Mouse (Mus musculus): ENCODE measurements around the gene Ifitm10.
"Not testable (repeated sequence)": the region's sequence is repeated elsewhere in the genome, so short reads cannot be mapped to it uniquely, and the experiment has no call there.

Gene Ifitm10

GRCm38 (mm10) chr7:142360743-142361142 is 12.8 kb downstream of the Ifitm10 start:
- no peak for DNase-seq

DNA sequence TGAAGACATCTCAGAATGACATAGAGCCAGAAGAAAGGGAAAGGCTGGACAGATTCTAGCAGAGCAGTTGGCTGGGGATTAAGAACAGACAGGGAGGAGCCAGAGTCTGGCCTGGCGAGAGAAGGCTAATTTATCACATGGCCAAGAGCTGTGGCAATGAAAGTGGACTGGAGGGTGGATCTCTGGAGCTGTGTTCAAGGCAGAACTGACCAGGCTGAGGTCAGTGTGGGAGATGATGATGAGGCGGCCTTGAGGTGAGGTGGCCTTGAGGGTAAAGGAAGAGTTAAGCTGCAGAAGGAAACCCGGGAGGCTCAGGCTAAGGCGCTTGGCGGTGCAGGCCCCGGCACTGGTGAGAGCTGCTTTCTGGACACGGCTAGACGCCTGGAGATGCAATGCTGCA is 14.4 kb downstream of the Ifitm10 start:
- no peak for DNase-seq

- no peak for DNase-seq
Observed at GRCm38 (mm10) chr7:142357566-142357965, 16.0 kb downstream of the Ifitm10 start.

- peak in 1 of 2 experiments; percentile 41 for DNase-seq
Observed at GRCm38 (mm10) chr7:142354661-142355233, 18.8 kb downstream of the Ifitm10 start.

DNA sequence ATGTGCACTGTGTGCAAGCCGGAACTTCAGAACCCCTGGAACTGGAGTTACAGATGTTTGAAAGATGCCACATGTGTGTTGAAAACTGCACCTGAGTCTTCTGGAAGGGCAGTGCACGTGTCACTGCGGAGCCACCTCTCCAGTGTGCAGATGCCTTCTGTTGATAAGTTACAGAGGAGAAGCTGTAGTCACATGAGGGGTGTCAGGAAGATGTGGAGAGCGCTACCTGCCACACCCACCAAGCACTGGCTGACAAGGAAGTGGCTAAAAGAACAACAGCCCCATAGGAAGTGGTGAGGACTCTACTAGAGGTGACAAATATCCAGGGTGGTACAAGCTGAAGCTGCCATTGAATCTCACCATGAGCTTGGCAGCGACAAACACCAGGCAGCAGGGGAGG is 19.7 kb downstream of the Ifitm10 start:
- DNase-seq: peak; percentile 74 to 91

GRCm38 (mm10) chr7:142351569-142351968 is 22.0 kb downstream of the Ifitm10 start:
- DNase-seq: no peak

GRCm38 (mm10) chr7:142349308-142349961 is 24.1 kb downstream of the Ifitm10 start:
- no peak for DNase-seq

- no peak for DNase-seq
Observed at GRCm38 (mm10) chr7:142347542-142347941, 26.0 kb downstream of the Ifitm10 start.

DNA sequence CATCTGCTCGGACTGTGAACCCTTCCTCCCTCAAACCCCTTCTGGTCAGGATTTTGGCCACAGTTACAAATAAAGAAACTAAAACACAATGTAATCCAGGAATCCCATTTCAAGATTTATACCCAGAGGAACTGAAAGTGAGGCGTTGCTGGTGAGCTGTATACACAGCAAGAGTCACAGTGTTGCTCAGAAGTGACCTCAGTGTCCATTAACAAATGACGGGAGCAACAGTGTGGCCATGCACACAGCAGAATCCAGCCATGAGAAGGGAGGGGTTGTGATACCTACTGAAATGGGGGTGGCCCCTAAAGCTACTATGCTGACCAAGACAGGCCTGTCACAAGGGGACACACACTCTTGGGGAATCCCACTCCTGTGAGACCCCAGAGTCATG is 31.3 kb downstream of the Ifitm10 start:
- no peak for DNase-seq

DNA sequence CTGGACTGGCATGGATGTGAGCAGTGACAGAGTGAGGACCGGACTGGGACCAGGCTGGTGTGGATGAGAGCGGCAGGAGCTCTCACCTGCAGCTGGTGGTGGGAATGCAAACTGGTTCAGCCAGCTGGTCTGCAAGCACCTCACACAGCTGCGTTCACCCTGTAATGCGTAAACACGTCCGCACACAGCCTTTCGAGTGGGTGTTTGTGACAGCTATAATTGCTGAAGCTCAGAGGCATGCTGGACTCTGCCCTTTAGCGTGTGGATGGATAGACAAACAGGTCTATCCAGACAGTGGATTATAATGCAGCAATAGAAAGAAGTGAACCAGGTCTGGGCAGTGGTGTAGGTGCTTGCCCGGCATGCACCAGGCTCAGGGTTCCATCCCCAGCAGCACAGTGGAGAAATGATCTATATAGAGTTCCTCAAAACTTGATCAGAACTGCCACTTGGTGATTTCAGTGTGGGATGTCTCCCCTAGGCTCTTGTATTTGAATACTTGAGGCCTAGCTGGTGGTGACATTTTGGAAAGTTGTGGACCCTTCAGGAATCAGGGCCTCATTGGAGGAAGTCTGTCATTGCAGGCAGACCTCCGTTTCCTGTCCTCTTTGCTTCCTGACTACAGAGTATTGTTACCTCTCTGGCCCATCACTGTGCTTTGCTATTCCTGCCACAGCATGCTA is 31.8 kb downstream of the Ifitm10 start:
- DNase-seq: peak; percentile 56 to 76

- peak; percentile 61 to 71 for DNase-seq
Observed at GRCm38 (mm10) chr7:142340269-142340970, 33.1 kb downstream of the Ifitm10 start.

GRCm38 (mm10) chr7:142335151-142335550 is 38.4 kb downstream of the Ifitm10 start:
- no peak for DNase-seq

- DNase-seq: peak; percentile 86 to 90
Observed at GRCm38 (mm10) chr7:142334246-142334645, 39.3 kb downstream of the Ifitm10 start.

DNA sequence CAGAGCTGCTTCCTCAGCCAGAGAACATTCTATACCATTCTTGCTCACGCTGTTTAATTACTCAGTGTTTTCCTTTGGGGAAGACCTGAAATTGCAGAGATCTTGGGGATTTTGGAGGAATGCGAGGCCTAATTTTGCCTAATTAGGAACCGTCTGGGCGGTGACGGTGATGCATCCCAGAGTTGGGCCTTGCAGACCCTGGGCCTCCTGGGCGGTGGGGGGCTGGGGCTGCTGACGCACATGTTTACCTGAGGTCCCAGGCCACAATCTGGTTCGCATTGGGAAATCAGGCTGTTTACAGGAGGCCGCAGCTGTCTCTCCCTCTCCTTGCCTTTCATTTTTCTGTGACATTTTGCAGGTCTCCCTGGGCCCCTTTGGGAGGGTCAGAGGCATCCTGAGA is 40.8 kb downstream of the Ifitm10 start:
- not testable (repeated sequence) for DNase-seq

- DNase-seq: no peak
Observed at GRCm38 (mm10) chr7:142331281-142331680, 42.3 kb downstream of the Ifitm10 start.

DNA sequence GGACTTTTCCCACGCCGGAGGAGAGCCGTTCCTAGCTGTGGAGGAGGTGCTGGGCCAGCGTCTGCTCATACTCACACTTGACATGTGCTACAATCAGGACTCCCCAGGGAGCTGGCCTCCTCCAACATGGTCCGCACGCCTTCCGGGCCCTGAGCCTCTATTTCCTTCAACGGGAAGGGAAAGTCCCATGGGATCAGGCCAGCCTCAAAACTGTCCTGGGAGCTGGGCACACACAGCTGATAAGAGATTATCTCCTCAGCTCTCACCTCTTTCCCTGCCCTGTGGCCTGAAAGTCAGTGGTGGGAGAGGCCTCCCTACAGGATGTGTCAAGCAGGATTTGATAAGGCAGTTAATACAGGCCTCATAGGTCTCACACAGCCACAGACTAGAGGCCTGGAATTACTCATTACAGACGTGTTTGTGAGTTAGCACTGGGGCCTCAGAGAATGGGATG is 43.3 kb downstream of the Ifitm10 start:
- no peak for DNase-seq

DNA sequence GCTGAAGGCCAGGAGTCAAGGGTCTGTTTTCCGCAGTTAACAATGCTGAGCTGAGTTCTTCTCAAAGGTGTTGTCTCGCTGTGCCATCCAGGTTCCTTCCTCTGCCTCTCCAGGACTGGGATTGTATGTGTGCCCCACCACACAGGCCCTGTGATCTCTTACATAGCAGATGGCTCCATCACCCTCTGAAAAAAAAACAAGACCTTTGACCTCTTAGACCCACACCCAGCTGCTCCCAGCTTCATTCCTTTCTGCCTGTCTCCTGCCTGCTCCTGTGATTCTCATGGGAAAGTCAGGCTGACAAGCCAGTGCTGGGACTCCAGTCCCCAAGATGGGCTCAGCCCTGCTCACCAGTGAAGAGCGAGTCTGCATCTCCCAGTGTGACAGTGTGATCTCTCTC is 45.0 kb downstream of the Ifitm10 start:
- no peak for DNase-seq

DNA sequence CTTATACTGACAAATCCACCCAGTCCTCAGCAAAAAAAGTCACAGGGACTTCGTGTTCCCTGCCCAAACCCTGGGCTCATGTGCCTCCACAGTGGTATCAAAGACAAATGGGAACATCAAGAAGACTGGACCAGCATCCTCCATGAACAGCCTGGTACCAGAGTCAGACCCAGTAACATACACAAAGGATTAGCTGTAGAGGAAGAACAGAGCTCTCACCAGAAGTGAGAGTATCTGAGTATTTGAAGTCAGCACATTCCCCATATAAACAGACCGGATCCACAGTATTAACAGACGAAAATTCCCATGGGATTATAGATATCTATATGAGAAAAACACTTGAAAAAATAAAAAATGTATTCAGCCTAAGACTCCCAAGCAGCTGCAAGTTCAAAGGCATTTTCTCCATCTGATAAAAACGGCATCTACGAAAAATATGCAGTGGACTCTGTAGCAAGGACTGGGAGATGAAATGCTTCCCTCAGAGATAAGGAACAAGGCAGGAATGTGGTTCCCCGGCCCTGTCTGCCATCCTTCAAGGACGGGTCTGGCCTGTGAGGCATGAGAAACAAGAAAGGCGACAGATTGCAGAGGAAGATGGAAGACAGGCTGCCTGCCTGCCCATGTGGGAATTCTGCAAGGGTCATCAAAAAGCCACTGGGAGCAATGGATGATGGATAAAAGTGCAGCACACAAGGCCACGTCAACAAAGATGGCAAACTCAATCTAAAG is 46.7 kb downstream of the Ifitm10 start:
- no peak for DNase-seq

DNA sequence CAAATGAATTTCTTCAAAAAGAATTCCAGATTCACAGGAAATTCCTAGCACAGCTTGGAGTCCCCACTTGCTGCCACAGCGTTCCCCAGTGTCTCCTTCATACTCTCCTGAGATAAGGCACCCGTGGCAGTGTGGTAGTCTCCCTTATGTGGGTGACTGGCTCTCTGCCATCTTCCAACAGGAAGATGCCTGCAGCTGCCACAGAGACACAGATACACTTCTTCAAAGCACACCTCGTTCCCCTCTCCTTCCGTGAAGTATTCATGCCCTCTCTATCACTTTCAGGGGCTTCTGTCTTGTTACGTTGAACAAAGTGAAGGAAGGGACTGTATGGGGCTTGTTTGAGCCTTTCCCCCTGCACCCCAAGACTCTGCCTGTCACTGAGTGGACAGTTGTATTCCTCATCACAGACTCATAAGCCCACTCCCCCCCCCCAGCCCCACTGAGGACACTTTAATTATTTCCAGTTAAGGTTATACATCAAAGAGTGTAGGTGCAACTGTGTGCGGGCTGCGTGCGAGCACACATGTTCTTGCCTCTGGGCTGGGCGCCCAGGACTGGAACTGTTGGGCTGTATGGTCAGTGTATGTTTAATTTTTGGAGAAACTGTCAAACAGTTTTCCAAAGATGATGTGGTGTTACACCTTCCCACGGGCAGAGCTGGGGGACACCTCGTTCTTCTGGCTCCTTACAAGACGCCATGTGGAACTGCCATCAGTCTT is 50.0 kb downstream of the Ifitm10 start:
- peak; percentile 58 to 70 for DNase-seq

- peak; percentile 62 to 80 for DNase-seq
Observed at GRCm38 (mm10) chr7:142322641-142323040, 50.9 kb downstream of the Ifitm10 start.

DNA sequence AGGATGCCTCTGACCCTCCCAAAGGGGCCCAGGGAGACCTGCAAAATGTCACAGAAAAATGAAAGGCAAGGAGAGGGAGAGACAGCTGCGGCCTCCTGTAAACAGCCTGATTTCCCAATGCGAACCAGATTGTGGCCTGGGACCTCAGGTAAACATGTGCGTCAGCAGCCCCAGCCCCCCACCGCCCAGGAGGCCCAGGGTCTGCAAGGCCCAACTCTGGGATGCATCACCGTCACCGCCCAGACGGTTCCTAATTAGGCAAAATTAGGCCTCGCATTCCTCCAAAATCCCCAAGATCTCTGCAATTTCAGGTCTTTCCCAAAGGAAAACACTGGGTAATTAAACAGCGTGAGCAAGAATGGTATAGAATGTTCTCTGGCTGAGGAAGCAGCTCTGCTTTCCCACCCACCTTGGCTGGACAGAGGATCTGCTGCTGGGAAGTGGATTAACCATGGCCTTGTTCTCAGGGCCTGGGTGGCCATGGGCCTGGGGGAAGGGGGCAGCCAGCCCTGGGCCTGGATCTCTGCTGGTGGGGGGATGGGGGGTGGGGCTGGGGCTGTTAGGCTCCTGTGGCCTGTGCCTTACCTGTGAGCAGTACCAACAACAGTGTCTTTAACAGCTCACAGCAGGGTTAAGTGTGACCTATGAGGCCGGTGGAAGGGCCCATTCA is 51.8 kb downstream of the Ifitm10 start:
- not testable (repeated sequence) for DNase-seq
